18 mouse cellular contexts compared by ENCODE assay signal in genomic region chr9:85340303-85340702, GRCm38 (mm10). TPM values are rescaled to one million over a fixed set of nuclear protein-coding genes. Genes with fewer than 3 reads are reported as not detected.
DNase-seq lines count a peak whose midpoint lies in the region; ATAC-seq lines count a peak whose summit lies in the region.
"Had no signal": no experiment of that assay in that cellular context is flagged by ENCODE, and none has a peak within 500 bp of the region (broad histone marks: within the 10 kb centered on the region; RNA-seq: fewer than 3 reads in every experiment).

No protein-coding gene starts in this region.

- H3K4me2 ChIP-seq in intestine, embryonic 15.5 days (replicated peaks): no peak overlapping the region
- H3K4me2 ChIP-seq in intestine, embryonic 16.5 days (ENCODE audit: low read depth, low read length): no peak overlapping the region
- H3K4me2 ChIP-seq in liver, embryonic 12.5 days: no peak overlapping the region
- H3K4me2 ChIP-seq in forebrain, embryonic 14.5 days (ENCODE audit: low read length): no peak overlapping the region

- no peaks in the 10 kb centered on the region for H3K36me3 ChIP-seq in intestine, embryonic 15.5 days
- no peaks in the 10 kb centered on the region for H3K36me3 ChIP-seq in intestine, embryonic 16.5 days (ENCODE audit: control insufficient read depth, insufficient read depth, low read length)
- H3K36me3 ChIP-seq in liver, embryonic 12.5 days: no peaks in the 10 kb centered on the region
- no peaks in the 10 kb centered on the region for H3K36me3 ChIP-seq in forebrain, embryonic 14.5 days (ENCODE audit: control insufficient read depth, insufficient read depth, low read length)

- DNase-seq in forebrain, embryonic 14.5 days (ENCODE audit: low spot score): no peak
- DNase-seq in kidney, adult 11 months: no peak
- DNase-seq: cerebellum, adult 11-12 months; heart, postnatal 10 days; right cerebral cortex, adult 18-20 months had no signal

- WGBS in intestine, embryonic 15.5 days: 68% methylated on average over 3 of the region's 3 CpGs
- 62% methylated on average over 3 of the region's 3 CpGs for WGBS in intestine, embryonic 16.5 days
- WGBS in liver, embryonic 12.5 days (ENCODE audit: insufficient replicate concordance): 18% methylated on average over 3 of the region's 3 CpGs
- 70% methylated on average over 3 of the region's 3 CpGs for WGBS in forebrain, embryonic 14.5 days

- H3K9ac ChIP-seq in intestine, embryonic 15.5 days: no peak overlapping the region
- H3K9ac ChIP-seq in intestine, embryonic 16.5 days (ENCODE audit: low read depth, low read length): no peak overlapping the region
- H3K9ac ChIP-seq in liver, embryonic 12.5 days: no peak overlapping the region
- H3K9ac ChIP-seq in forebrain, embryonic 14.5 days (ENCODE audit: low read length): no peak overlapping the region

- H3K4me3 ChIP-seq in intestine, embryonic 15.5 days (replicated peaks): no peak overlapping the region
- no peak overlapping the region for H3K4me3 ChIP-seq in intestine, embryonic 16.5 days (ENCODE audit: low read length)
- H3K4me3 ChIP-seq in liver, embryonic 12.5 days: no peak overlapping the region
- no peak overlapping the region for H3K4me3 ChIP-seq in forebrain, embryonic 14.5 days (ENCODE audit: low read depth, low read length)
- H3K4me3 ChIP-seq: megakaryocyte, embryonic 14.5 days had no signal

- no peaks in the 10 kb centered on the region for H3K27me3 ChIP-seq in intestine, embryonic 15.5 days (replicated peaks)
- no peaks in the 10 kb centered on the region for H3K27me3 ChIP-seq in intestine, embryonic 16.5 days (replicated peaks; ENCODE audit: control insufficient read depth, insufficient read depth, low read length)
- no peaks in the 10 kb centered on the region for H3K27me3 ChIP-seq in liver, embryonic 12.5 days (replicated peaks)
- H3K27me3 ChIP-seq in forebrain, embryonic 14.5 days (replicated peaks; ENCODE audit: control insufficient read depth, insufficient read depth, low read length): no peaks in the 10 kb centered on the region
- H3K27me3 ChIP-seq: megakaryocyte, embryonic 14.5 days had no signal

- H3K4me1 ChIP-seq in intestine, embryonic 15.5 days (replicated peaks): 0 out of 2 replicates have a peak, but pooled peaks cover 3% of the 10 kb centered on the region
- H3K4me1 ChIP-seq in intestine, embryonic 16.5 days (ENCODE audit: control insufficient read depth, insufficient read depth, low read length): peaks cover 6% of the 10 kb centered on the region; the same call in 1 of the 2 replicates
- H3K4me1 ChIP-seq in liver, embryonic 12.5 days: no peaks in the 10 kb centered on the region
- H3K4me1 ChIP-seq in forebrain, embryonic 14.5 days (ENCODE audit: control insufficient read depth, insufficient read depth, low read length): no peaks in the 10 kb centered on the region

- H3K27ac ChIP-seq in intestine, embryonic 15.5 days: no peak overlapping the region
- no peak overlapping the region for H3K27ac ChIP-seq in intestine, embryonic 16.5 days (ENCODE audit: low read length)
- H3K27ac ChIP-seq in liver, embryonic 12.5 days: no peak overlapping the region
- no peak overlapping the region for H3K27ac ChIP-seq in forebrain, embryonic 14.5 days (ENCODE audit: low read depth, low read length)

- no peaks in the 10 kb centered on the region for H3K9me3 ChIP-seq in intestine, embryonic 15.5 days
- H3K9me3 ChIP-seq in intestine, embryonic 16.5 days (ENCODE audit: control insufficient read depth, low read length): no peaks in the 10 kb centered on the region
- H3K9me3 ChIP-seq in liver, embryonic 12.5 days (replicated peaks): no peaks in the 10 kb centered on the region
- H3K9me3 ChIP-seq in forebrain, embryonic 14.5 days (replicated peaks; ENCODE audit: control insufficient read depth, low read length): no peaks in the 10 kb centered on the region
- H3K9me3 ChIP-seq: megakaryocyte, embryonic 14.5 days had no signal

- ATAC-seq in intestine, embryonic 15.5 days: peak; percentile 29; the same call in 1 of the 2 replicates
- no peak for ATAC-seq in intestine, embryonic 16.5 days
- ATAC-seq in CD4-positive, CD25-positive, alpha-beta regulatory T cell, adult 4 months: peak; percentile 29
- ATAC-seq in liver, embryonic 12.5 days: peak; percentile 49; the same call in 1 of the 2 replicates
- ATAC-seq in monocyte, adult 5-6 weeks (replicated peaks; ENCODE audit: insufficient number of reproducible peaks, low FRiP score, low TSS enrichment, poor library complexity, severe bottlenecking): peak; percentile 93
- no peak for ATAC-seq in inflammation-experienced regulatory T-cells, adult 6 months
- ATAC-seq in forebrain, embryonic 14.5 days: no peak
- ATAC-seq: hindbrain, embryonic 16.5 days had no signal

RNA-seq across cellular contexts. Expression of gene Tent5a, which starts 13.2 kb away (rescaled TPM):
- polyA plus RNA-seq in intestine, embryonic 15.5 days (2015; fragmentation: Nextera tagmentation; extraction: Ambion mirVana): 15.5 and 16.4 TPM in 2 replicates
- polyA plus RNA-seq in intestine, embryonic 16.5 days (2015; fragmentation: Nextera tagmentation; extraction: Ambion mirVana): 17.0 and 18.0 TPM in 2 replicates
- polyA plus RNA-seq in CD4-positive, CD25-positive, alpha-beta regulatory T cell, adult 4 months (2017; shearing (Covaris generic)): 10 to 100 TPM in 1 of 2 experiments, 1 to 10 TPM in 1; 9.1 to 11.6 TPM
- polyA plus RNA-seq in liver, embryonic 12.5 days (2016; fragmentation: Nextera tagmentation; extraction: Ambion mirVana): 8.8 and 9.2 TPM in 2 replicates
- 62.1 to 71.7 TPM (median 68.4 TPM) in 3 replicates for total RNA-seq in monocyte, adult 5-6 weeks (2017)
- polyA plus RNA-seq in inflammation-experienced regulatory T-cells, adult 6 months (2017; shearing (Covaris generic)): 1 to 10 TPM; 7.1 to 9.8 (median 7.3) TPM
- polyA plus RNA-seq in forebrain, embryonic 14.5 days (2014; fragmentation: Nextera tagmentation; extraction: Ambion mirVana): 2.5 TPM in 2 replicates

RNA-seq across cellular contexts. Expression of gene Gm11114, which starts 27.7 kb away (rescaled TPM):
- not detected in 2 replicates for polyA plus RNA-seq in intestine, embryonic 15.5 days (2015; fragmentation: Nextera tagmentation; extraction: Ambion mirVana)
- not detected in 2 replicates for polyA plus RNA-seq in intestine, embryonic 16.5 days (2015; fragmentation: Nextera tagmentation; extraction: Ambion mirVana)
- not detected for polyA plus RNA-seq in CD4-positive, CD25-positive, alpha-beta regulatory T cell, adult 4 months (2017; shearing (Covaris generic))
- not detected in 2 replicates for polyA plus RNA-seq in liver, embryonic 12.5 days (2016; fragmentation: Nextera tagmentation; extraction: Ambion mirVana)
- total RNA-seq in monocyte, adult 5-6 weeks (2017): not detected in 3 replicates
- not detected for polyA plus RNA-seq in inflammation-experienced regulatory T-cells, adult 6 months (2017; shearing (Covaris generic))
- polyA plus RNA-seq in forebrain, embryonic 14.5 days (2014; fragmentation: Nextera tagmentation; extraction: Ambion mirVana): not detected in 2 replicates
- total RNA-seq: heart, adult 18-20 months; heart, postnatal 10 days had no signal
- polyA plus RNA-seq: C2C12; hindbrain, embryonic 16.5 days; kidney, embryonic 16.5 days; limb, embryonic 14.5 days; neural tube, embryonic 14.5 days had no signal

Comparison
In these comparisons a context has a peak if more than half of its experiments do, and no peak if none do; other contexts are left out.
1. ATAC-seq: peak in intestine, embryonic 15.5 days (single experiment), CD4-positive, CD25-positive, alpha-beta regulatory T cell, adult 4 months (single experiment), liver, embryonic 12.5 days (single experiment) and monocyte, adult 5-6 weeks (single experiment); none in intestine, embryonic 16.5 days (single experiment), inflammation-experienced regulatory T-cells, adult 6 months (single experiment) and forebrain, embryonic 14.5 days (single experiment).